Mouse (Mus musculus) CH12.LX (cell line): ENCODE measurements around the gene Hspb11. TPM values are rescaled to one million over a fixed set of nuclear protein-coding genes. Genes with fewer than 3 reads are reported as not detected.

Source experiments
- DNase-seq: peaks from one replicate; pipeline ENCODE4 v3.0.0-alpha.2; 2013; ENCODE audit errors: extremely low read depth
- H3K27ac ChIP-seq: 2 replicates; pipeline ENCODE4 v1.5.1; 2012; ENCODE audit warnings: low read depth, mild to moderate bottlenecking, control low read depth, moderate library complexity; ENCODE audit not compliant: insufficient read depth
- H3K27me3 ChIP-seq: replicated peaks from 2 replicates; pipeline ENCODE3; 2012; ENCODE audit warnings: inconsistent platforms
- H3K36me3 ChIP-seq, 2 experiments: replicated peaks in 1 of 2; 2 replicates each; pipeline versions ENCODE3 to v1.6.1; 2012; ENCODE audit warnings: inconsistent platforms in 1 of 2, low read length in 1 of 2, mild to moderate bottlenecking in 1 of 2, mixed read lengths in 1 of 2, moderate library complexity in 1 of 2; ENCODE audit not compliant: control insufficient read depth in 1 of 2, insufficient read depth in 1 of 2
- H3K4me1 ChIP-seq, 2 experiments: 2 replicates each; pipeline ENCODE4 v1.6.1; 2012; ENCODE audit warnings: inconsistent platforms in 1 of 2, moderate library complexity in 1 of 2; ENCODE audit not compliant: insufficient read depth in 2 of 2, control insufficient read depth in 1 of 2
- H3K4me2 ChIP-seq: 2 replicates; pipeline ENCODE4 v1.6.1; 2012; ENCODE audit warnings: low read depth, mild to moderate bottlenecking, control low read depth; ENCODE audit not compliant: poor library complexity, insufficient read depth, severe bottlenecking
- H3K4me3 ChIP-seq, 3 experiments: fragments of 150-350 bp in 1 of 3; sonication (generic) in 1 of 3; replicated peaks in 1 of 3; 2 replicates each; pipeline versions ENCODE3 to v1.5.1; 2011 to 2012; ENCODE audit warnings: low read depth in 2 of 3, low read length in 2 of 3, mild to moderate bottlenecking in 2 of 3, moderate library complexity in 2 of 3, control low read depth in 1 of 3, improper control_type of control experiment in 1 of 3, inconsistent platforms in 1 of 3, mixed read lengths in 1 of 3; ENCODE audit not compliant: poor library complexity in 1 of 3
- H3K79me2 ChIP-seq: replicated peaks from 2 replicates; pipeline ENCODE4 v1.6.1; 2012; ENCODE audit warnings: mild to moderate bottlenecking, moderate library complexity; ENCODE audit not compliant: control insufficient read depth, poor library complexity, insufficient read depth, severe bottlenecking; ENCODE audit errors: extremely low read depth
- H3K9ac ChIP-seq: 2 replicates; pipeline ENCODE4 v1.6.1; 2012; ENCODE audit warnings: low read depth, mild to moderate bottlenecking, control low read depth, moderate library complexity; ENCODE audit not compliant: insufficient read depth
- H3K9me3 ChIP-seq: replicated peaks from 2 replicates; pipeline ENCODE3; 2012; ENCODE audit warnings: low read length, inconsistent platforms, mixed read lengths
- CHD1 ChIP-seq: IDR thresholded peaks from 2 replicates; pipeline ENCODE4 v1.6.1; 2012; ENCODE audit warnings: low read depth, low read length, improper control_type of control experiment, inconsistent platforms
- CHD2 ChIP-seq: IDR thresholded peaks from 2 replicates; pipeline ENCODE4 v1.6.1; 2011; ENCODE audit warnings: low read length, improper control_type of control experiment
- CTCF ChIP-seq, 2 experiments: IDR thresholded peaks in 1 of 2; conservative IDR thresholded peaks in 1 of 2; 2 replicates each; pipeline ENCODE4 v1.5.1; 2011 to 2012; ENCODE audit warnings: low read depth in 2 of 2, low read length in 2 of 2, improper control_type of control experiment in 1 of 2, inconsistent platforms in 1 of 2, mild to moderate bottlenecking in 1 of 2, moderate library complexity in 1 of 2
- EP300 ChIP-seq: IDR thresholded peaks from 2 replicates; pipeline ENCODE4 v1.6.1; 2011; ENCODE audit warnings: low read length, improper control_type of control experiment
- GABPA ChIP-seq: IDR thresholded peaks from 2 replicates; pipeline ENCODE4 v1.6.1; 2012; ENCODE audit warnings: low read depth, low read length, improper control_type of control experiment, inconsistent platforms; ENCODE audit not compliant: insufficient replicate concordance
- IRF4 ChIP-seq: IDR thresholded peaks from 2 replicates; pipeline ENCODE4 v1.6.1; 2014; ENCODE audit warnings: low read depth, mild to moderate bottlenecking, inconsistent platforms, low read length, improper control_type of control experiment
- JUND ChIP-seq: conservative IDR thresholded peaks from 2 replicates; pipeline ENCODE4 v1.6.1; 2011; ENCODE audit warnings: low read depth, low read length, improper control_type of control experiment
- KAT2A ChIP-seq: IDR thresholded peaks from 2 replicates; pipeline ENCODE4 v1.6.1; 2012; ENCODE audit warnings: low read length, improper control_type of control experiment, inconsistent platforms; ENCODE audit not compliant: insufficient replicate concordance
- MAFK ChIP-seq: IDR thresholded peaks from 2 replicates; pipeline ENCODE4 v1.6.1; 2011; ENCODE audit warnings: low read length, improper control_type of control experiment; ENCODE audit not compliant: insufficient replicate concordance
- MAZ ChIP-seq: IDR thresholded peaks from 2 replicates; pipeline ENCODE4 v1.6.1; 2012; ENCODE audit warnings: low read depth, mild to moderate bottlenecking, inconsistent platforms, low read length, improper control_type of control experiment, moderate library complexity
- MEF2A ChIP-seq: IDR thresholded peaks from 2 replicates; pipeline ENCODE4 v1.6.1; 2014; ENCODE audit warnings: low read depth, mild to moderate bottlenecking, inconsistent platforms, low read length, improper control_type of control experiment, borderline replicate concordance
- MXI1 ChIP-seq: IDR thresholded peaks from 2 replicates; pipeline ENCODE4 v1.6.1; 2011; ENCODE audit warnings: mild to moderate bottlenecking, low read depth, low read length, improper control_type of control experiment
- NELFE ChIP-seq: IDR thresholded peaks from 2 replicates; pipeline ENCODE4 v1.6.1; 2011; ENCODE audit warnings: low read depth, low read length, improper control_type of control experiment
- NRF1 ChIP-seq: IDR thresholded peaks from 2 replicates; pipeline ENCODE4 v1.6.1; 2014; ENCODE audit warnings: low read depth, mild to moderate bottlenecking, inconsistent platforms, low read length, improper control_type of control experiment, moderate library complexity
- PAX5 ChIP-seq: IDR thresholded peaks from 2 replicates; pipeline ENCODE4 v1.6.1; 2012; ENCODE audit warnings: low read length, inconsistent platforms, mixed read lengths
- POLR2A ChIP-seq: IDR thresholded peaks from 2 replicates; pipeline ENCODE4 v1.6.1; 2011; ENCODE audit warnings: low read depth, mild to moderate bottlenecking, improper control_type of control experiment, low read length
- POLR2AphosphoS2 ChIP-seq: IDR thresholded peaks from 2 replicates; pipeline ENCODE4 v1.6.1; 2011; ENCODE audit warnings: low read depth, low read length, improper control_type of control experiment
- SIN3A ChIP-seq: IDR thresholded peaks from 2 replicates; pipeline ENCODE4 v1.6.1; 2012; ENCODE audit warnings: low read length, improper control_type of control experiment, inconsistent platforms
- SMC3 ChIP-seq: IDR thresholded peaks from 2 replicates; pipeline ENCODE4 v1.6.1; 2011; ENCODE audit warnings: low read depth, low read length, improper control_type of control experiment
- TBP ChIP-seq: conservative IDR thresholded peaks from 2 replicates; pipeline ENCODE4 v1.6.1; 2011; ENCODE audit warnings: low read depth, low read length, improper control_type of control experiment
- TCF12 ChIP-seq: IDR thresholded peaks from 2 replicates; pipeline ENCODE4 v1.6.1; 2014; ENCODE audit warnings: low read depth, mild to moderate bottlenecking, inconsistent platforms, low read length, improper control_type of control experiment
- UBTF ChIP-seq: IDR thresholded peaks from 2 replicates; pipeline ENCODE4 v1.6.1; 2012; ENCODE audit warnings: low read depth, mild to moderate bottlenecking, inconsistent platforms, low read length, improper control_type of control experiment, moderate library complexity
- ZKSCAN1 ChIP-seq: IDR thresholded peaks from 2 replicates; pipeline ENCODE4 v1.6.1; 2012; ENCODE audit warnings: low read depth, inconsistent platforms, low read length, improper control_type of control experiment, borderline replicate concordance
- ZNF384 ChIP-seq: IDR thresholded peaks from 2 replicates; pipeline ENCODE4 v1.6.1; 2012; ENCODE audit warnings: low read depth, low read length, improper control_type of control experiment, inconsistent platforms
- dilution Hi-C: fragments of 300-500 bp; cut with MboI; formaldehyde crosslinking; loops from 2 replicates; pipeline ENCODE4 v1.14.3; 2020; ENCODE audit warnings: low sequenced_read_pairs; ENCODE audit not compliant: extremely low pct_unique_long_range_greater_than_20kb, extremely low pct_ligation_motif_present
- in situ Hi-C: fragments of 300-500 bp; cut with MboI; formaldehyde crosslinking; loops from 3 replicates; pipeline ENCODE4 v1.14.3; 2019; ENCODE audit warnings: low sequenced_read_pairs, low pct_ligation_motif_present, low pct_unique_long_range_greater_than_20kb, mixed read lengths
- polyA plus RNA-seq: library from polyadenylated mRNA; unstranded; fragments of >175 nt; gene quantifications from 2 replicates; pipeline ENCODE4 v1.2.1, GENCODE M21; 2012; ENCODE audit warnings: low read depth; ENCODE audit not compliant: insufficient read length
- total RNA-seq, 2 experiments: library from RNA; depleted of rRNA; stranded (reverse); fragments of 300-350 nt in 1 of 2; fragments of >200 nt in 1 of 2; gene quantifications; 2 replicates each; pipeline ENCODE4 v1.2.3; 2012 to 2014

Hspb11 gene
- total and polyA plus RNA-seq, 3 experiments: 19.7 to 46.3 (median 38.7) TPM

- dilution Hi-C loops: no loop called here
- Histone ChIP-seq H3K27me3 (no peaks in the 10 kb centered on the region), H3K79me2 (no peaks in the 10 kb centered on the region), H3K9me3 (no peaks in the 10 kb centered on the region), H3K4me3 (no peak overlapping the region), H3K4me2 (no peak overlapping the region), H3K27ac (no peak overlapping the region), H3K36me3 (peaks cover 0 to 8% of the 10 kb centered on the region in 2 experiments), H3K4me1 (no peaks in the 10 kb centered on the region), H3K9ac (no peak overlapping the region)
- no peak for TF ChIP-seq MXI1
- no peak for TF ChIP-seq CHD2
- no peak for TF ChIP-seq CTCF (conservative IDR thresholded peaks at IDR 0.05 in 1 of 2, IDR thresholded peaks at IDR 0.05 in 1 of 2; ENCODE audit: low read depth in 2 of 2, low read length in 2 of 2)
- TF ChIP-seq PAX5: no peak
- no peak for TF ChIP-seq SMC3
- TF ChIP-seq MAZ: no peak
- in situ Hi-C loops: no loop called here
- DNase-seq: peak; percentile 8
These were observed 27.1 kb upstream of the Hspb11 start for GRCm38 (mm10) chr4:107226313-107226712.

- TF ChIP-seq TCF12: no peak
- no peak for TF ChIP-seq ZKSCAN1
- no peak for TF ChIP-seq JUND
- no peak for TF ChIP-seq TBP
- TF ChIP-seq CHD1: no peak
- TF ChIP-seq POLR2A: no peak
- no peak for TF ChIP-seq IRF4
- TF ChIP-seq ZNF384: no peak
- TF ChIP-seq GABPA: no peak
- no peak for TF ChIP-seq EP300
- TF ChIP-seq POLR2AphosphoS2: no peak
- no peak for TF ChIP-seq MAFK
- no peak for TF ChIP-seq NELFE
- TF ChIP-seq SIN3A: no peak
- TF ChIP-seq MXI1: no peak
- TF ChIP-seq MEF2A: no peak
- no peak for TF ChIP-seq NRF1
- no peak for TF ChIP-seq CTCF (conservative IDR thresholded peaks at IDR 0.05 in 1 of 2, IDR thresholded peaks at IDR 0.05 in 1 of 2; ENCODE audit: low read depth in 2 of 2, low read length in 2 of 2)
- no peak for TF ChIP-seq UBTF
- no peak for TF ChIP-seq KAT2A
- TF ChIP-seq, all 38 proteins: peak for 0
- no peak for DNase-seq
- Histone ChIP-seq H3K4me1 (no peaks in the 10 kb centered on the region), H3K27ac (no peak overlapping the region), H3K9me3 (no peaks in the 10 kb centered on the region), H3K36me3 (peaks cover 23 to 56% of the 10 kb centered on the region in 2 experiments), H3K9ac (no peak overlapping the region), H3K27me3 (no peaks in the 10 kb centered on the region), H3K4me2 (no peak overlapping the region), H3K4me3 (no peak overlapping the region), H3K79me2 (no peaks in the 10 kb centered on the region)
- in situ Hi-C loops: no loop called here
- dilution Hi-C loops: no loop called here
These were observed 21.2 kb upstream of the Hspb11 start for GRCm38 (mm10) chr4:107232219-107232618.
